Mouse (Mus musculus) olfactory bulb, adult 2 months (tissue): ENCODE measurements around the gene Tcte2.

Source experiments
- CTCF ChIP-seq: fragments of 200-500 bp; IDR thresholded peaks from 2 replicates; pipeline ENCODE4 v1.5.1; 2012; ENCODE audit warnings: low read depth, mild to moderate bottlenecking, low read length, moderate library complexity; ENCODE audit not compliant: insufficient read depth
- POLR2A ChIP-seq: fragments of 200-500 bp; IDR thresholded peaks from 2 replicates; pipeline ENCODE4 v1.6.1; 2012; ENCODE audit warnings: mild to moderate bottlenecking, low read depth, low read length, moderate library complexity; ENCODE audit not compliant: insufficient read depth

GRCm38 (mm10) chr17:13797691-13798090 is 36.1 kb upstream of the Tcte2 start:
- TF ChIP-seq CTCF, result no peak
- no peak for TF ChIP-seq POLR2A
